Mouse (Mus musculus): ENCODE measurements at regions not wholly inside any gene's neighbourhood (a gene's known extent, or its start where the extent isn't known, plus 50 kb on each side); places are given as distances from the start of the nearest gene placed in this dataset.

- peaks cover 95% of the 10 kb centered on the region for H3K79me2 ChIP-seq (replicated peaks; ENCODE audit: control insufficient read depth, extremely low read depth, insufficient read depth, poor library complexity, severe bottlenecking)
- H3K27ac ChIP-seq (ENCODE audit: insufficient read depth, low read depth): no peak overlapping the region
- dilution Hi-C loops (cut with MboI; ENCODE audit: extremely low pct_ligation_motif_present, extremely low pct_unique_long_range_greater_than_20kb, low sequenced_read_pairs) (no loop called here), in situ Hi-C loops (cut with MboI; ENCODE audit: low pct_ligation_motif_present, low pct_unique_long_range_greater_than_20kb, low sequenced_read_pairs) (no loop called here)
- H3K4me3 ChIP-seq (replicated peaks in 1 of 3; ENCODE audit: low read depth in 2 of 3, low read length in 2 of 3, poor library complexity in 1 of 3): no peak overlapping the region
- no peak overlapping the region for H3K9ac ChIP-seq (ENCODE audit: insufficient read depth, low read depth)
- H3K27me3 ChIP-seq (replicated peaks): no peaks in the 10 kb centered on the region
- peaks cover 72 to 97% of the 10 kb centered on the region in 2 experiments for H3K36me3 ChIP-seq (replicated peaks in 1 of 2; ENCODE audit: control insufficient read depth in 1 of 2, insufficient read depth in 1 of 2, low read length in 1 of 2)
- no peak for TF ChIP-seq MYC (IDR thresholded peaks at IDR 0.05; ENCODE audit: low read depth, low read length)
- no peak for TF ChIP-seq RCOR1 (conservative IDR thresholded peaks at IDR 0.05; ENCODE audit: low read depth, low read length)
- no peak for TF ChIP-seq E2F4 (IDR thresholded peaks at IDR 0.05; ENCODE audit: insufficient replicate concordance, low read depth, low read length)
- TF ChIP-seq SIN3A (IDR thresholded peaks at IDR 0.05; ENCODE audit: low read length): no peak
- no peak for TF ChIP-seq MXI1 (IDR thresholded peaks at IDR 0.05; ENCODE audit: low read depth, low read length)
- no peak for TF ChIP-seq NRF1 (IDR thresholded peaks at IDR 0.05; ENCODE audit: low read depth, low read length)
- no peak for TF ChIP-seq TCF12 (IDR thresholded peaks at IDR 0.05; ENCODE audit: low read depth, low read length)
- H3K9me3 ChIP-seq (replicated peaks; ENCODE audit: low read length): no peaks in the 10 kb centered on the region
- no peak for DNase-seq (ENCODE audit: extremely low read depth)
- H3K4me2 ChIP-seq (ENCODE audit: insufficient read depth, low read depth, poor library complexity, severe bottlenecking): no peak overlapping the region
- peaks cover 16 to 93% of the 10 kb centered on the region in 2 experiments for H3K4me1 ChIP-seq (ENCODE audit: control insufficient read depth in 1 of 2, insufficient read depth in 2 of 2)
Observed at GRCm38 (mm10) chr15:62122265-62123023, 1199.6 kb upstream of the A1bg start.

- H3K79me2 ChIP-seq (replicated peaks; ENCODE audit: control insufficient read depth, extremely low read depth, insufficient read depth, poor library complexity, severe bottlenecking): peaks cover 95% of the 10 kb centered on the region
- TF ChIP-seq ELF1 (IDR thresholded peaks at IDR 0.05; ENCODE audit: low read depth, low read length): no peak
- TF ChIP-seq MYC (IDR thresholded peaks at IDR 0.05; ENCODE audit: low read depth, low read length): no peak
- TF ChIP-seq MEF2A (IDR thresholded peaks at IDR 0.05; ENCODE audit: borderline replicate concordance, low read depth, low read length): no peak
- TF ChIP-seq HCFC1 (IDR thresholded peaks at IDR 0.05; ENCODE audit: low read depth, low read length): no peak
- TF ChIP-seq KAT2A (IDR thresholded peaks at IDR 0.05; ENCODE audit: insufficient replicate concordance, low read length): no peak
- no peak for TF ChIP-seq CHD2 (IDR thresholded peaks at IDR 0.05; ENCODE audit: low read length)
- no peak for TF ChIP-seq E2F4 (IDR thresholded peaks at IDR 0.05; ENCODE audit: insufficient replicate concordance, low read depth, low read length)
- TF ChIP-seq ZMIZ1 (IDR thresholded peaks at IDR 0.05; ENCODE audit: low read depth, low read length): no peak
- TF ChIP-seq SMC3 (IDR thresholded peaks at IDR 0.05; ENCODE audit: low read depth, low read length): no peak
- TF ChIP-seq TBP (conservative IDR thresholded peaks at IDR 0.05; ENCODE audit: low read depth, low read length): no peak
- no peak for TF ChIP-seq CTCF (conservative IDR thresholded peaks at IDR 0.05 in 1 of 2, IDR thresholded peaks at IDR 0.05 in 1 of 2; ENCODE audit: low read depth in 2 of 2, low read length in 2 of 2)
- no peak for TF ChIP-seq RAD21 (IDR thresholded peaks at IDR 0.05; ENCODE audit: low read depth, low read length)
- TF ChIP-seq MAX (IDR thresholded peaks at IDR 0.05; ENCODE audit: low read length): no peak
- no peak for TF ChIP-seq POLR2A (IDR thresholded peaks at IDR 0.05; ENCODE audit: low read depth, low read length)
- TF ChIP-seq USF2 (conservative IDR thresholded peaks at IDR 0.05; ENCODE audit: low read depth, low read length): no peak
- TF ChIP-seq CHD1 (IDR thresholded peaks at IDR 0.05; ENCODE audit: low read depth, low read length): no peak
- TF ChIP-seq TCF12 (IDR thresholded peaks at IDR 0.05; ENCODE audit: low read depth, low read length): no peak
- no peak for DNase-seq (ENCODE audit: extremely low read depth)
- no peak overlapping the region for H3K4me3 ChIP-seq (replicated peaks in 1 of 3; ENCODE audit: low read depth in 2 of 3, low read length in 2 of 3, poor library complexity in 1 of 3)
- no peak overlapping the region for H3K9ac ChIP-seq (ENCODE audit: insufficient read depth, low read depth)
- H3K4me2 ChIP-seq (ENCODE audit: insufficient read depth, low read depth, poor library complexity, severe bottlenecking): no peak overlapping the region
- dilution Hi-C loops (cut with MboI; ENCODE audit: extremely low pct_ligation_motif_present, extremely low pct_unique_long_range_greater_than_20kb, low sequenced_read_pairs): no loop called here
- H3K36me3 ChIP-seq (replicated peaks in 1 of 2; ENCODE audit: control insufficient read depth in 1 of 2, insufficient read depth in 1 of 2, low read length in 1 of 2): peaks cover 69 to 97% of the 10 kb centered on the region in 2 experiments
- H3K9me3 ChIP-seq (replicated peaks; ENCODE audit: low read length): no peaks in the 10 kb centered on the region
- H3K27ac ChIP-seq (ENCODE audit: insufficient read depth, low read depth): no peak overlapping the region
- H3K4me1 ChIP-seq (ENCODE audit: control insufficient read depth in 1 of 2, insufficient read depth in 2 of 2): peaks cover 13 to 93% of the 10 kb centered on the region in 2 experiments
- in situ Hi-C loops (cut with MboI; ENCODE audit: low pct_ligation_motif_present, low pct_unique_long_range_greater_than_20kb, low sequenced_read_pairs): no loop called here
- no peaks in the 10 kb centered on the region for H3K27me3 ChIP-seq (replicated peaks)
Observed at GRCm38 (mm10) chr15:62121696-62122095, 1198.9 kb upstream of the A1bg start.
